Mouse (Mus musculus): ENCODE results near the gene Tpcn2. TPM values are rescaled to one million over a fixed set of nuclear protein-coding genes. Genes with fewer than 3 reads are reported as not detected.

Tpcn2 gene
- 0.46 and 0.86 TPM in 2 replicates for polyA plus RNA-seq (2014; fragmentation: Nextera tagmentation; extraction: Ambion mirVana)

DNA sequence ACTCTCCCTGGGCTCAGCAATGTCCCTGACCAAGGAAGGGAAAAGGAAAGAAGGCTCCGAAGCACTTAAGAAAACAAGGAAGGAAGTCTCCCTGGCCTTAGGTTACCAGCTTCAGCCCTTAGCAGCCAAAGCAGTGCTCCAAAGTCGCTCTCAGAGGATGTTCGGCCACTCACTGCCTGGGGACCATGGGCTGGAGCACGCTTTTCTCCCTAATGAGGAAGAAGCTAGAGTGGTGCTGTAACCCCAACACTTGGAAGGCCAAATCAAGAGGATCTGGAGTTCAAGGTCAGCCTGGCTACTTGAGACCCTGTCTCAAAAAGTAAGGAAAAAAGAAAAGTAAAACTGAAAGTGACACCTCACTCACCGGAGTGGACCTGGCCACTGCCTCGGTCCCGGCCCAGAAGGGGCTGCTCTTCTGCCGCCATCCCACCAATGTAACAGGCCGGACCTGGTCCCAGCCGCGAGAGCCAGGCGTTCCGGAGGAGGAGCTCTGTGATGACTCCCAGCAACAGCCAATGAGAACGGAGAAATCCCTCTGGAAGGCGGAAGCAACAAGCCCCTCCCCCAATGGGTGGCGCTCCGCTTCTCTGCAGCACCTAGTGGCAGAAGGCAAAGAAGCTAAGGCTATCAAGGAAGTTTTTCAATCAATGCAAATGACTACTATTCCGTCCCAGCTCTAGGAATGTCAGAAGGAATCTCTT, at the start of gene Tpcn2:
Tpcn2 (minus strand) TSS at position 525 of the 701 bp plus-strand sequence.
- H3K9me3 ChIP-seq (replicated peaks; ENCODE audit: control insufficient read depth, low read length) = no peaks in the 10 kb centered on the region
- H3K4me3 ChIP-seq (ENCODE audit: low read depth, low read length) = peak within 1 kb of the TSS; percentile 43
- no peaks in the 10 kb centered on the region for H3K27me3 ChIP-seq (replicated peaks; ENCODE audit: control insufficient read depth, insufficient read depth, low read length)
- peaks cover 13% of the 10 kb centered on the region for H3K36me3 ChIP-seq (ENCODE audit: control insufficient read depth, insufficient read depth, low read length)
- WGBS = 3% methylated on average over 18 of the region's 18 CpGs
- H3K27ac ChIP-seq (ENCODE audit: low read depth, low read length) = no peak within 1 kb of the TSS
- H3K4me1 ChIP-seq (ENCODE audit: control insufficient read depth, insufficient read depth, low read length) = 0 out of 2 replicates have a peak, but pooled peaks cover 5% of the 10 kb centered on the region
- H3K9ac ChIP-seq (ENCODE audit: low read length) = peak within 1 kb of the TSS; percentile 65
- ATAC-seq (peak; percentile 97), DNase-seq (ENCODE audit: low spot score) (peak; percentile 96)
- peak within 1 kb of the TSS; percentile 70 for H3K4me2 ChIP-seq (ENCODE audit: low read length)

DNA sequence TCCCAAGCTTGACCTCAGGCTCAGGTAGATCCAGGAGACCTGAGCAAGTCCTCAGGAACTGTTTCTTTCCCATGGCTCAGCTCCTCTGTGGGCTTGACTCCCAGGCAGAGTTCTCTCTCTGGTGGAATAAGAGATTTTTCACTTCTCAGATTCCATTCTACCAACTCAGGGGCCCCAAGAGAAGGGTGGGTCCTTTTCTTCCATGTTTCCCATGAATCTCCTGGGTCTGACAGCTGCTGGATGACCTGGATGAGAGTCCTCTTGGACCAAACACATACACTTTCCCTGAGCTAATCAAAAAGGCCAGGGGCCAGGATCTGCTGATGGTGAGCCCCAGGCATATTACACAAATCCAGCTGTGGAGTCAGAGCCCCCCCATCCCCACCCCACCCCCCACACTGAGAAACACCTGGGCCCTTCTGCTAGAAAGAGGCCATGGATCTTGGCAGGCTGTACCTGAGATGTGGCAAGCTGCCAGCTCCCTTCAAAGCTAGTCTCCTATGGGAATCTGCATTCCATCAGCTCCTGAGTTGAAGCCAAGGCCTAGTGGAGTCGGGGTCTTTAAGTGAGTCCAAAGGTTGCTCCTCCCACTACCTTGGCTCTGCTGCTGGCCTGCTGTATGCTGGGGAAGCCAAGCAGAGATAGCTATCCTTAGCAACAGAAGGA, 48.7 kb upstream of the Tpcn2 start:
- Histone ChIP-seq H3K27me3 (replicated peaks; ENCODE audit: control insufficient read depth, insufficient read depth, low read length) (no peaks in the 10 kb centered on the region), H3K27ac (ENCODE audit: low read depth, low read length) (no peak overlapping the region), H3K4me2 (ENCODE audit: low read length) (no peak overlapping the region), H3K4me3 (ENCODE audit: low read depth, low read length) (no peak overlapping the region), H3K36me3 (ENCODE audit: control insufficient read depth, insufficient read depth, low read length) (no peaks in the 10 kb centered on the region), H3K9ac (ENCODE audit: low read length) (no peak overlapping the region), H3K4me1 (ENCODE audit: control insufficient read depth, insufficient read depth, low read length) (no peaks in the 10 kb centered on the region), H3K9me3 (replicated peaks; ENCODE audit: control insufficient read depth, low read length) (no peaks in the 10 kb centered on the region)
- 55% methylated on average over 1 of the region's 1 CpGs for WGBS
- DNase-seq (ENCODE audit: low spot score) (peak; percentile 26), ATAC-seq (no peak)

DNA sequence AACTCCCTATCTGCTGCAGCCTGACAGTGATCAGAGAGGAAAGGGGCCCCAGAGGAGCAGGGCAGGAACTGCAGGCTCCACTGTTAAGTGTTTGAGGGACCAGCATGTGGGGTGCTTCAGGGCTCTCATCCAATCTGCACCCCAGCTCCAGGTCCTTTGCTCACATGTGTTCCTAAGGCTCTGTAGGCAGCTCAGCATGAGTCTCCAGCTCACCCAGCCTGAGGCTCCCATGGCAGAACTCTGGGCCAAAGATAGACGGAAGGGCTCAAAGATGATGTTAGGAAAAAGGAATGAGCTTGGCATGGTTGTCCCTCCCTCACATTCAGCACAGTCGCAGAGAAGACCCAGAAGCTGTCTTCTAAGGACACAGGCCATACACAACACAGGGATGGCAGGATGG, 46.8 kb upstream of the Tpcn2 start:
- Histone ChIP-seq H3K27me3 (replicated peaks; ENCODE audit: control insufficient read depth, insufficient read depth, low read length) (no peaks in the 10 kb centered on the region), H3K9ac (ENCODE audit: low read length) (no peak overlapping the region), H3K4me3 (ENCODE audit: low read depth, low read length) (no peak overlapping the region), H3K27ac (ENCODE audit: low read depth, low read length) (no peak overlapping the region), H3K36me3 (ENCODE audit: control insufficient read depth, insufficient read depth, low read length) (no peaks in the 10 kb centered on the region), H3K9me3 (replicated peaks; ENCODE audit: control insufficient read depth, low read length) (no peaks in the 10 kb centered on the region), H3K4me2 (ENCODE audit: low read length) (no peak overlapping the region), H3K4me1 (ENCODE audit: control insufficient read depth, insufficient read depth, low read length) (no peaks in the 10 kb centered on the region)
- DNase-seq (ENCODE audit: low spot score) = no peak
- 90% methylated on average over 2 of the region's 2 CpGs for WGBS
- ATAC-seq = no peak

DNA sequence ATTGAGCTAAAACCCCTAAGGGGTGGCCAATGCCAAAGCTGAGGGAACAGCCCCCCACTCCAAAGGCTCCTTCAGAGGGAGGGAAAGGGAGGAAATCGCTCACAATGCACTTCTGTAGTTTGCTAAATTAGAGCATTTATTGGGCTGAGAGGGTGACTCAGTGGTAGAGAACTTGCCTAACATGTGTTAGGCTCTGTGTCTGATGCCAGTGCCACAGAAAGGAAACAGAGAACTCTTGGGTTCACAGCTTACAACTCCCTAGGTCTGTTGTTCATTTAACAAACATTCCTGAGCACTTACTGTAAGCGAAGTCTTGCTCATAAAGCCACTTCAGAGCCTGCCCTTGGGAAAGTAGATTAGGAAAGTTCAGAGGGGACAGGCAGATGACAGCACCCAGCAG, 46.2 kb upstream of the Tpcn2 start:
- no peak for DNase-seq (ENCODE audit: low spot score)
- Histone ChIP-seq H3K27me3 (replicated peaks; ENCODE audit: control insufficient read depth, insufficient read depth, low read length) (no peaks in the 10 kb centered on the region), H3K9ac (ENCODE audit: low read length) (no peak overlapping the region), H3K4me3 (ENCODE audit: low read depth, low read length) (no peak overlapping the region), H3K36me3 (ENCODE audit: control insufficient read depth, insufficient read depth, low read length) (no peaks in the 10 kb centered on the region), H3K9me3 (replicated peaks; ENCODE audit: control insufficient read depth, low read length) (no peaks in the 10 kb centered on the region), H3K27ac (ENCODE audit: low read depth, low read length) (no peak overlapping the region), H3K4me2 (ENCODE audit: low read length) (no peak overlapping the region), H3K4me1 (ENCODE audit: control insufficient read depth, insufficient read depth, low read length) (no peaks in the 10 kb centered on the region)
- WGBS = 85% methylated on average over 2 of the region's 2 CpGs
- no peak for ATAC-seq

GRCm38 (mm10) chr7:145325697-145326096, 41.9 kb upstream of the Tpcn2 start:
- WGBS = 77% methylated on average over 2 of the region's 2 CpGs
- Histone ChIP-seq H3K9ac (ENCODE audit: low read length) (no peak overlapping the region), H3K4me2 (ENCODE audit: low read length) (no peak overlapping the region), H3K4me1 (ENCODE audit: control insufficient read depth, insufficient read depth, low read length) (no peaks in the 10 kb centered on the region), H3K9me3 (replicated peaks; ENCODE audit: control insufficient read depth, low read length) (no peaks in the 10 kb centered on the region), H3K36me3 (ENCODE audit: control insufficient read depth, insufficient read depth, low read length) (no peaks in the 10 kb centered on the region), H3K27ac (ENCODE audit: low read depth, low read length) (no peak overlapping the region), H3K4me3 (ENCODE audit: low read depth, low read length) (no peak overlapping the region), H3K27me3 (replicated peaks; ENCODE audit: control insufficient read depth, insufficient read depth, low read length) (no peaks in the 10 kb centered on the region)
- no peak for ATAC-seq
- no peak for DNase-seq (ENCODE audit: low spot score)

DNA sequence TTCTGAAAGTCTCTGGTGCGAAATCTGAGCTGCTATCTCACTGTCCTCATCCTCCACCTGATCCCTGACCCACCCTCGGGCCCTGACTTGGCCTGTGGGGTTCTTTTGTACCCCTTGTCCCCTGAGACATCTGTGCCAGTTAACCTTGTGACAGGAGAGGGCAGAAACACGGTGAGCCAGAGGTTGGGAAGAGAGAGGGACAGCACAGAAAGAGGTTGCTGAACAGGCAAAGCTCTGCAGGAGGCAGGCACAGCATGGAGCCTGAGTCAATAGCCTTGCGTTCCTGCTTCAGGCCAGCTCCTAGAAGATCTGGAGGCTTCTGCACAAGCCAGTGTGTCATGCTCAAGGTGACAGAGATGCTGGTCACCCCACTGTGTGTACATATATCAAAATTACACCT, 39.8 kb upstream of the Tpcn2 start:
- 29% methylated on average over 4 of the region's 4 CpGs for WGBS
- no peak overlapping the region for H3K27ac ChIP-seq (ENCODE audit: low read depth, low read length)
- no peak overlapping the region for H3K4me3 ChIP-seq (ENCODE audit: low read depth, low read length)
- no peaks in the 10 kb centered on the region for H3K9me3 ChIP-seq (replicated peaks; ENCODE audit: control insufficient read depth, low read length)
- no peaks in the 10 kb centered on the region for H3K27me3 ChIP-seq (replicated peaks; ENCODE audit: control insufficient read depth, insufficient read depth, low read length)
- DNase-seq (ENCODE audit: low spot score) (no peak), ATAC-seq (no peak)
- no peaks in the 10 kb centered on the region for H3K36me3 ChIP-seq (ENCODE audit: control insufficient read depth, insufficient read depth, low read length)
- H3K4me1 ChIP-seq (ENCODE audit: control insufficient read depth, insufficient read depth, low read length) = no peaks in the 10 kb centered on the region
- no peak overlapping the region for H3K9ac ChIP-seq (ENCODE audit: low read length)
- H3K4me2 ChIP-seq (ENCODE audit: low read length) = no peak overlapping the region

- H3K36me3 ChIP-seq (ENCODE audit: control insufficient read depth, insufficient read depth, low read length) = no peaks in the 10 kb centered on the region
- H3K9me3 ChIP-seq (replicated peaks; ENCODE audit: control insufficient read depth, low read length) = no peaks in the 10 kb centered on the region
- ATAC-seq = no peak
- H3K4me2 ChIP-seq (ENCODE audit: low read length) = no peak overlapping the region
- no peaks in the 10 kb centered on the region for H3K4me1 ChIP-seq (ENCODE audit: control insufficient read depth, insufficient read depth, low read length)
- no peak overlapping the region for H3K4me3 ChIP-seq (ENCODE audit: low read depth, low read length)
- H3K27me3 ChIP-seq (replicated peaks; ENCODE audit: control insufficient read depth, insufficient read depth, low read length) = no peaks in the 10 kb centered on the region
- 71% methylated on average over 3 of the region's 3 CpGs for WGBS
- H3K27ac ChIP-seq (ENCODE audit: low read depth, low read length) = no peak overlapping the region
- DNase-seq (ENCODE audit: low spot score) = no peak
- H3K9ac ChIP-seq (ENCODE audit: low read length) = no peak overlapping the region
Measured at GRCm38 (mm10) chr7:145319481-145319880, 35.7 kb upstream of the Tpcn2 start.

GRCm38 (mm10) chr7:145317522-145317921, 33.7 kb upstream of the Tpcn2 start:
- WGBS = 76% methylated on average over 4 of the region's 4 CpGs
- Histone ChIP-seq H3K9ac (ENCODE audit: low read length) (no peak overlapping the region), H3K27me3 (replicated peaks; ENCODE audit: control insufficient read depth, insufficient read depth, low read length) (no peaks in the 10 kb centered on the region), H3K9me3 (replicated peaks; ENCODE audit: control insufficient read depth, low read length) (no peaks in the 10 kb centered on the region), H3K4me2 (ENCODE audit: low read length) (no peak overlapping the region), H3K4me1 (ENCODE audit: control insufficient read depth, insufficient read depth, low read length) (no peaks in the 10 kb centered on the region), H3K36me3 (ENCODE audit: control insufficient read depth, insufficient read depth, low read length) (no peaks in the 10 kb centered on the region), H3K4me3 (ENCODE audit: low read depth, low read length) (no peak overlapping the region), H3K27ac (ENCODE audit: low read depth, low read length) (no peak overlapping the region)
- DNase-seq (ENCODE audit: low spot score) (no peak), ATAC-seq (no peak)

GRCm38 (mm10) chr7:145314785-145315411, 31.1 kb upstream of the Tpcn2 start, which contains the start of gene Mrgprd:
Gene Mrgprd, plus strand, starts transcription at chr7:145314835.
- no peak for ATAC-seq
- Histone ChIP-seq H3K4me3 (ENCODE audit: low read depth, low read length) (no peak within 1 kb of the TSS), H3K27me3 (replicated peaks; ENCODE audit: control insufficient read depth, insufficient read depth, low read length) (no peaks in the 10 kb centered on the region), H3K9ac (ENCODE audit: low read length) (no peak within 1 kb of the TSS), H3K36me3 (ENCODE audit: control insufficient read depth, insufficient read depth, low read length) (no peaks in the 10 kb centered on the region), H3K9me3 (replicated peaks; ENCODE audit: control insufficient read depth, low read length) (no peaks in the 10 kb centered on the region), H3K4me2 (ENCODE audit: low read length) (no peak within 1 kb of the TSS), H3K27ac (ENCODE audit: low read depth, low read length) (no peak within 1 kb of the TSS), H3K4me1 (ENCODE audit: control insufficient read depth, insufficient read depth, low read length) (no peaks in the 10 kb centered on the region)
- 90% methylated on average over 6 of the region's 6 CpGs for WGBS
- DNase-seq (ENCODE audit: low spot score) = no peak
